Mouse (Mus musculus): ENCODE results near the gene Chd1l. TPM values are rescaled to one million over a fixed set of nuclear protein-coding genes. Genes with fewer than 3 reads are reported as not detected.

Gene Chd1l
- polyA plus RNA-seq, 1 experiment from 2014 or later = 23.0 TPM

DNA sequence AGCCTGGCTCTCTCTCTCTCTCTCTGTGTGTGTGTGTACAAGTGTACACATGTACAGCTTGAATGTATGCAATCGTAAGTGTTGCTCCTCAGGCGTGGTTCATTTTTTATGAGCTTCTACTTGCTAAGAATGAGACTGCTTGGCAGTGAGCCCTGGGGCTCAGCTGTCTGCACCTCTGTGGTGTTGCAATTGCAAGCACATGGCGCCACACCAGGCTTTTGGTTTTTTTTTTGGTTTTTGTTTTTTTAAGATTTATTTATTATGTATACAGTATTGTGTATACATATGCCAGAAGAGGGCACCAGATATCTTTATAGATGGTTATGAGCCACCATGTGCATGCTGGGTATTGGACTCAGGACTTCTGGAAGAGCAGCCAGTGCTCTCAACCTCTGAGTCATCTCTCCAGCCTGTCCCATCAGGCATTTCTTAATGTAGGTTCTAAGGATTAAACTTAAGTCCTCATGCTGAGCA is 24.3 kb upstream of the Chd1l start:
- no peak for DNase-seq (ENCODE audit: low spot score)
- 91% methylated on average over 3 of the region's 3 CpGs for WGBS
- no peaks in the 10 kb centered on the region for H3K9me3 ChIP-seq
- peaks cover 7% of the 10 kb centered on the region for H3K27me3 ChIP-seq (replicated peaks; ENCODE audit: low read depth, poor library complexity, severe bottlenecking)
- H3K36me3 ChIP-seq (replicated peaks) = no peaks in the 10 kb centered on the region
- H3K4me1 ChIP-seq = no peaks in the 10 kb centered on the region
- H3K4me3 ChIP-seq = no peak overlapping the region
- H3K27ac ChIP-seq (replicated peaks) = no peak overlapping the region

GRCm38 (mm10) chr3:97633456-97633855 is 23.5 kb upstream of the Chd1l start:
- no peak for DNase-seq (ENCODE audit: low spot score)
- WGBS = 86% methylated on average over 4 of the region's 4 CpGs
- no peaks in the 10 kb centered on the region for H3K36me3 ChIP-seq (replicated peaks)
- H3K4me1 ChIP-seq = peaks cover 6% of the 10 kb centered on the region
- H3K27me3 ChIP-seq (replicated peaks; ENCODE audit: low read depth, poor library complexity, severe bottlenecking) = peaks cover 7% of the 10 kb centered on the region
- no peak overlapping the region for H3K4me3 ChIP-seq
- no peaks in the 10 kb centered on the region for H3K9me3 ChIP-seq
- no peak overlapping the region for H3K27ac ChIP-seq (replicated peaks)

DNA sequence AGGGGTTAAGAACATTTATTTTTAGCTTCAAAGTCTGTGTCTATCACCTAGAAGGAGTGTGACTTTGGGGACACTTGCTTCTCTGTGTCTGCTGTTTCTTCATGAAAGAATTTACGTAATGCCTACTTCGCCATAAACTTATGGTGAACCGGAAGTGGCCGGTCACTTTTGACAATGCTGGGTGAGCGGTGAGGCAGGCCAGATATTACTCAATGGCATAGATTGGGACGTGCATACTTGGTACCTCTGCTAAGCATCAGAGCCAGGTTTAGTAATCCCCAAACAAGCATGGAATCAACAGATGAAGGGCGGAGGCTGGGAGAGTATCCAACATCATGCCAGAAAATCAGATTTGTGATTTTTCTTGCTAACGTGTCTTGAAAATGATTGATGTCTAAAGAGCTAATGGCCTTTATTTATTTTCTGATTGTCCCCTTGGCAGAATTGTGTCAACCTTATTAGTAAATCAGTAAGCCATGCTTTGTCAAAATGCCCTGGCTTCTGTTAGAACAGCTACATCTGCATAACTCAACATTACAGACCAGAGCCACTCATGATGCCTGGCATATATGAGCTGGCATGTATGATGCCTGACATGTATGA is 21.4 kb upstream of the Chd1l start:
- Histone ChIP-seq H3K4me3 (no peak overlapping the region), H3K9me3 (no peaks in the 10 kb centered on the region), H3K36me3 (replicated peaks) (no peaks in the 10 kb centered on the region), H3K4me1 (peaks cover 13% of the 10 kb centered on the region), H3K27me3 (replicated peaks; ENCODE audit: low read depth, poor library complexity, severe bottlenecking) (peaks cover 7% of the 10 kb centered on the region), H3K27ac (replicated peaks) (no peak overlapping the region)
- no peak for DNase-seq (ENCODE audit: low spot score)
- WGBS = 89% methylated on average over 8 of the region's 8 CpGs

- 92% methylated on average over 4 of the region's 4 CpGs for WGBS
- no peaks in the 10 kb centered on the region for H3K9me3 ChIP-seq
- peaks cover 7% of the 10 kb centered on the region for H3K27me3 ChIP-seq (replicated peaks; ENCODE audit: low read depth, poor library complexity, severe bottlenecking)
- H3K36me3 ChIP-seq (replicated peaks) = no peaks in the 10 kb centered on the region
- peaks cover 13% of the 10 kb centered on the region for H3K4me1 ChIP-seq
- no peak overlapping the region for H3K27ac ChIP-seq (replicated peaks)
- H3K4me3 ChIP-seq = no peak overlapping the region
- no peak for DNase-seq (ENCODE audit: low spot score)
Measured at GRCm38 (mm10) chr3:97630746-97631145, 20.7 kb upstream of the Chd1l start.

- Histone ChIP-seq H3K36me3 (replicated peaks) (no peaks in the 10 kb centered on the region), H3K9me3 (no peaks in the 10 kb centered on the region), H3K27ac (replicated peaks) (no peak overlapping the region), H3K27me3 (replicated peaks; ENCODE audit: low read depth, poor library complexity, severe bottlenecking) (peaks cover 7% of the 10 kb centered on the region), H3K4me1 (peaks cover 13% of the 10 kb centered on the region), H3K4me3 (no peak overlapping the region)
- no peak for DNase-seq (ENCODE audit: low spot score)
- 89% methylated on average over 4 of the region's 4 CpGs for WGBS
Measured at GRCm38 (mm10) chr3:97629941-97630340, 19.9 kb upstream of the Chd1l start.

DNA sequence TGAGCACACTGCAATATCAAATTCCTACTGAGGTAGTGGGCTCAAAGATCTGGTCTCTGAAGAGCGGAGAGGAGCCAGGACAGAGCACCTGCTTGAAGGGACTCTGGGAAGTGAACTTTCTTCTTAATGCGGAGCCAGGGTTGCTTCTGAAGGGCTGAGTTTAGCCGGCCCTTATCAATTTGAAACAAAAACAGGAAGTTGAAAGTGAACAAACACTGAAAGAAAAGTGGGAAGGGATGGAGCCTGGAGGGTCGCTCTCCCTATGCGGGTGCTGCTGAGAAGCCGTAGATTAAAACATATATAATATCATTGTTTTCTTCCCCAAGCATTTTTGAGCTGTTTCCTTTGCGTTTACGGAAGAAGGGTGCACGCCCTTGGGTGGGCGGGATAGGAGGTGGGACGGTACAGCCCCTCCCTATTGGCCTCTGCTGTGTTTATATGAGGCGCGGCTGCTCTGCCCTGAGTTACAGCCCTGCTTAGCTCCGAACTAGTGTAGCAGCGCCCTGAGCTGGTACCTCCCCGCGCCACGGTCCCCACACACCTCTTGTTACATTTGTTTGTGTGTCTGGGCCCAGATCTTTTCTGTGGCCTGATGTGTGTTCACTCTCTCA is 18.5 kb upstream of the Chd1l start, which contains the start of gene Fmo5:
TSS of gene Fmo5 (plus strand) at position 414 of the 611 bp plus-strand sequence.
- Histone ChIP-seq H3K27ac (replicated peaks) (no peak within 1 kb of the TSS), H3K9me3 (no peaks in the 10 kb centered on the region), H3K4me1 (peaks cover 13% of the 10 kb centered on the region), H3K36me3 (replicated peaks) (no peaks in the 10 kb centered on the region), H3K27me3 (replicated peaks; ENCODE audit: low read depth, poor library complexity, severe bottlenecking) (peaks cover 7% of the 10 kb centered on the region), H3K4me3 (peak within 1 kb of the TSS; percentile 58)
- 3% methylated on average over 18 of the region's 18 CpGs for WGBS
- DNase-seq (ENCODE audit: low spot score) = peak; percentile 52

DNA sequence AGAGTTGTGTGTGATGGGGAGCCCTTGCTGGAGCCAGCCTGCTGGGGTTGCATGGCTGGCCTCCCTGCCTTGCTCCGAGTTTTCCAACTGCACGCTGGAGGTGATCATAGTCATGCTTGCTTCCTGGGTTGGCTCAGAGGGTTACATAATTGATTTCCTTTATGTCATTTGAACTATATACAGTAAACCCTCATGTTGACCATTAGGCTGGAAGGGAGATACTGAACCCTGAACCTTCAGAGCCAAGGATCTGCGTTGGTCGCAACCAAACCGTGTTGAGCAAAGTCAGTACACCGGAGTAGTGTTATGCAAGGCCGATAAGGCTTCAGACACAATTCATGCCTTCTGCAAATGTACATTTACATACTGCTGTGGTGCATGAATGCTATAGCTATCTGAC is 17.9 kb upstream of the Chd1l start:
- no peak for DNase-seq (ENCODE audit: low spot score)
- peaks cover 13% of the 10 kb centered on the region for H3K4me1 ChIP-seq
- no peak overlapping the region for H3K27ac ChIP-seq (replicated peaks)
- no peaks in the 10 kb centered on the region for H3K9me3 ChIP-seq
- 80% methylated on average over 7 of the region's 7 CpGs for WGBS
- H3K4me3 ChIP-seq = peak overlapping the region; percentile 58
- no peaks in the 10 kb centered on the region for H3K36me3 ChIP-seq (replicated peaks)
- H3K27me3 ChIP-seq (replicated peaks; ENCODE audit: low read depth, poor library complexity, severe bottlenecking) = peaks cover 7% of the 10 kb centered on the region

DNA sequence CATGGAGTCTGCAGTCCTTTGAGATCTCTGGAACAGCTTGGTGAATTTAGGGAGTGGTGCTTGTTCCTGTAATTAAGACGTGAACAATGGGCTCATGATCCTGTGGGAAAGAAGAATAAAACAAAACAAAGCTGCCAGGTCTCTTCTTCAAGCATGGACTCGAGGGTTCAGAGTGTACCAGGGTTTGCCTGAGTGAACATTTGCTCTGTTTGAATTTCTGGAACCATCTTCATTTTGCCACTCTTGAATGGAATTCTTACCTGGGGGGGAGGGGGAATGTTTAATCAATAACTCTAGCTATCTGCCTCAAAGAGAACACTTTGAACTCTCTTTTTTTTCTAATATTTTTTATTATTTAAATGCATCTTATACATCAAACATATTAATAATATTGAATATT is 14.6 kb upstream of the Chd1l start:
- 54% methylated on average over 2 of the region's 2 CpGs for WGBS
- DNase-seq (ENCODE audit: low spot score) = no peak
- Histone ChIP-seq H3K4me3 (no peak overlapping the region), H3K36me3 (replicated peaks) (no peaks in the 10 kb centered on the region), H3K27ac (replicated peaks) (no peak overlapping the region), H3K9me3 (no peaks in the 10 kb centered on the region), H3K27me3 (replicated peaks; ENCODE audit: low read depth, poor library complexity, severe bottlenecking) (peaks cover 4% of the 10 kb centered on the region), H3K4me1 (peaks cover 13% of the 10 kb centered on the region)

DNA sequence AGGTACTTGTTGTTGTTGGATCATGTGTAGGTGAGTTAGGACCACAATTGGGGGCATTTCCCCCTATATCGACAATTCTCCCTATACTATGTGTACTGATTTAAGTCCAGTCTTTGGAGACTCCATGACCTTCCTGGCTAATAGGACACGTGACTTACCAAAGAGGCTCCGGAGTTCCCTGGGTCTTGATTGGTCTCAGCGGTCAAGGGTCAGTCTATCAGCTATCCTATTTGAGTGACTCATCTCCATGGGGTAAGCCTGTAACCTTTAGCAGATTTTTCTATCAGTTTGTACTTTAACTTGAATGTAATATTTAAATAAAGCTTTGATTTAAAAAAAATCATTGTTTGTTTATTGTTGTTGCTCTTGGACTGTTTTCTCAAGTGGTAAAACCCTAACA is 10.7 kb upstream of the Chd1l start:
- Histone ChIP-seq H3K27ac (replicated peaks) (no peak overlapping the region), H3K36me3 (replicated peaks) (no peaks in the 10 kb centered on the region), H3K27me3 (replicated peaks; ENCODE audit: low read depth, poor library complexity, severe bottlenecking) (no peaks in the 10 kb centered on the region), H3K4me3 (no peak overlapping the region), H3K4me1 (no peaks in the 10 kb centered on the region), H3K9me3 (no peaks in the 10 kb centered on the region)
- 86% methylated on average over 4 of the region's 4 CpGs for WGBS
- DNase-seq (ENCODE audit: low spot score) = no peak

GRCm38 (mm10) chr3:97617899-97618298 is 7.9 kb upstream of the Chd1l start:
- Histone ChIP-seq H3K4me3 (no peak overlapping the region), H3K4me1 (no peaks in the 10 kb centered on the region), H3K9me3 (no peaks in the 10 kb centered on the region), H3K27ac (replicated peaks) (no peak overlapping the region), H3K27me3 (replicated peaks; ENCODE audit: low read depth, poor library complexity, severe bottlenecking) (no peaks in the 10 kb centered on the region), H3K36me3 (replicated peaks) (no peaks in the 10 kb centered on the region)
- WGBS = 91% methylated on average over 8 of the region's 8 CpGs
- no peak for DNase-seq (ENCODE audit: low spot score)

DNA sequence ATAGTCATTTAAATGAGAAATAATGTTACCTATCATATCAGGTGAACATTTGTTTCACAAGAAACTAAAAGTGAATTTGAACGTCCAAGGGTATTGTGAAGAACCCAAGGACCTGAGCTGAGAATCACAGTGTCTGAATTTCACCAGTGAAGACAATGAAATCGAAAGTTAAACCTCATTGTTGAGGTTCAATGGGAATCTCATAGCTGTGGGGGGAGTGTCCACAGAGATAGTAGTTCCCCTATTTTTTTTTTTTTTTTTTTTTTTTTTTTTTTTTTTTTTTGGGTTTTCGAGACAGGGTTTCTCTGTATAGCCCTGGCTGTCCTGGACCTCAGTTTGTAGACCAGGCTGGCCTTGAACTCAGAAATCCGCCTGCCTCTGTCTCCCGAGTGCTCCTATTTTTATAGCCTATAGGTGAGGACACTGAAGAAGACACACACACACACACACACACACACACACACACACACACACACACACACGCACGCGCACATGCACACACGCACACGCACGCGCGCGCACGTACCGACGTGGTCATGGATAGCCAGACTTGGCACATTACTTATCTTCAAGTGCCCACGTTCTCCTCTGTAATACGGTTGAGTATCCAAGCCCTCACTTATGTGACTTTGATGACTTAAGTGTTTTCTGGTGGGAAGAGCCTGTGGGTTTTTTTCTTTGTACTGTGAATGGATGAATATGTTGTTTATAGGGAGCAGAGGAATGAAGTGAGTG is 7.3 kb upstream of the Chd1l start:
- Histone ChIP-seq H3K27ac (replicated peaks) (no peak overlapping the region), H3K36me3 (replicated peaks) (no peaks in the 10 kb centered on the region), H3K9me3 (no peaks in the 10 kb centered on the region), H3K27me3 (replicated peaks; ENCODE audit: low read depth, poor library complexity, severe bottlenecking) (peaks cover 2% of the 10 kb centered on the region; the same call in 1 of the 2 replicates), H3K4me1 (no peaks in the 10 kb centered on the region), H3K4me3 (no peak overlapping the region)
- 91% methylated on average over 19 of the region's 19 CpGs for WGBS
- no peak for DNase-seq (ENCODE audit: low spot score)

DNA sequence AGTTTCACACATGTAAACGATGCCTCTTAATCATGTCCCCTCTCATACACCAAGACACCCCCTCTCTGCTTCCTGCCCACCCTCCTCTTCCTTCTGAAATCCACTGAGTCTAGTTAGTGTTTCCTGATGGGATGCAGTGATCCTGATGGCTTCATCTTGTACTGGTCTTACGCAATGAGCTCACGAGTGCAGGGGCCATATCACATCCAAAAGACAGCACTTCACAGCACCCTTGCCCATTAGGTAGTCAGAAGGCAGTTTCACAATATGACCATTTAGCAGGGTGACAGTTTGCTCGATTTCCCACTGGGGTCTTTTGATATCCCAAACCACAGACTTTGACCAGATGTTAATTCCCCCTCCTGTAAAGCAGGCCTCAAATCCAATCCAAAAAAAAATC is 5.9 kb upstream of the Chd1l start:
- H3K27ac ChIP-seq (replicated peaks) = no peak overlapping the region
- no peak overlapping the region for H3K4me3 ChIP-seq
- WGBS = 90% methylated on average over 4 of the region's 4 CpGs
- no peaks in the 10 kb centered on the region for H3K4me1 ChIP-seq
- no peak for DNase-seq (ENCODE audit: low spot score)
- H3K27me3 ChIP-seq (replicated peaks; ENCODE audit: low read depth, poor library complexity, severe bottlenecking) = peaks cover 4% of the 10 kb centered on the region; the same call in 1 of the 2 replicates
- H3K9me3 ChIP-seq = no peaks in the 10 kb centered on the region
- no peaks in the 10 kb centered on the region for H3K36me3 ChIP-seq (replicated peaks)

DNA sequence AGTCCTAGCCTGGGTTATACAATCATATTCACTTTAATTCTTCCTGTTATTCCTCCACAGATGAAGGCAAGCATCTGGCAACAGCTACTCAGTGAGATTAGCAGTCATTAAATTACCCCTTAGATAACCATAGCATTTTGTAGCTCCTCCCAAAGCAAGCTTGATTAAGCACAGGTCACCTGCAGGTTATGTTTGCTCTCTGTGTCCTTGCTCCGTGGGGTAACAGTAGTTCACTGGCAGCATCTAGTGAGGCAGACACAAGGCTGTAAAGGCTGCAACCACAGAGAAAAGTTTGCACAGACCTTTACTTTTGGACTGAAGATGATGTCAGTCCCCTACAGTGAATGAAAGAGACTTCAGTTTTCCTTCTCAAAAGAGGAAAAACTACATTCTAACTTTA is 5.2 kb upstream of the Chd1l start:
- DNase-seq (ENCODE audit: low spot score) = no peak
- H3K9me3 ChIP-seq = no peaks in the 10 kb centered on the region
- no peaks in the 10 kb centered on the region for H3K36me3 ChIP-seq (replicated peaks)
- H3K27ac ChIP-seq (replicated peaks) = no peak overlapping the region
- WGBS = 35% methylated on average over 1 of the region's 1 CpGs
- H3K4me3 ChIP-seq = no peak overlapping the region
- H3K4me1 ChIP-seq = 0 out of 2 replicates have a peak, but pooled peaks cover 2% of the 10 kb centered on the region
- H3K27me3 ChIP-seq (replicated peaks; ENCODE audit: low read depth, poor library complexity, severe bottlenecking) = peaks cover 4% of the 10 kb centered on the region; the same call in 1 of the 2 replicates
